Mouse (Mus musculus) kidney, postnatal 0 days (tissue): ENCODE results near the gene Il5ra. TPM values are rescaled to one million over a fixed set of nuclear protein-coding genes. Genes with fewer than 3 reads are reported as not detected.

Experiments used
- ATAC-seq: fragments of 200-750 bp; cut with Nextera tagmentation; replicated peaks from 2 replicates; pipeline ENCODE4 v1.8.0; 2017; ENCODE audit warnings: low read depth, moderate number of reproducible peaks, moderate TSS enrichment, moderate library complexity; ENCODE audit not compliant: low FRiP score
- DNase-seq: peaks from one replicate; pipeline ENCODE4 v3.0.0-alpha.2; 2016; ENCODE audit warnings: low spot score
- H3K27ac ChIP-seq: fragments of 300-500 bp; sonication (generic); 2 replicates; pipeline ENCODE4 v1.5.1; 2014; ENCODE audit warnings: mild to moderate bottlenecking
- H3K27me3 ChIP-seq: fragments of 300-500 bp; sonication (generic); 2 replicates; pipeline ENCODE4 v1.6.1; 2014; ENCODE audit warnings: low read length, mixed read lengths; ENCODE audit not compliant: insufficient read depth
- H3K36me3 ChIP-seq: fragments of 300-500 bp; sonication (generic); 2 replicates; pipeline ENCODE4 v1.6.1; 2014; ENCODE audit warnings: low read length, mixed read lengths; ENCODE audit not compliant: insufficient read depth
- H3K4me1 ChIP-seq: fragments of 300-500 bp; sonication (generic); replicated peaks from 2 replicates; pipeline ENCODE4 v1.6.1; 2014; ENCODE audit warnings: antibody characterized with exemption, low read length, mixed read lengths; ENCODE audit not compliant: insufficient read depth
- H3K4me2 ChIP-seq: fragments of 300-500 bp; sonication (generic); 2 replicates; pipeline ENCODE4 v1.6.1; 2014; ENCODE audit warnings: mild to moderate bottlenecking, low read length, moderate library complexity, mixed read lengths
- H3K4me3 ChIP-seq: fragments of 300-500 bp; sonication (generic); replicated peaks from 2 replicates; pipeline ENCODE4 v1.5.1; 2014; ENCODE audit warnings: low read depth, low read length
- H3K9ac ChIP-seq: fragments of 300-500 bp; sonication (generic); 2 replicates; pipeline ENCODE4 v1.6.1; 2014; ENCODE audit warnings: low read depth, low read length
- H3K9me3 ChIP-seq: fragments of 300-500 bp; sonication (generic); replicated peaks from 2 replicates; pipeline ENCODE4 v1.6.1; 2016; ENCODE audit warnings: low read length, inconsistent platforms, mixed read lengths
- CTCF ChIP-seq: IDR thresholded peaks from 2 replicates; pipeline ENCODE4 v1.5.1; 2016; ENCODE audit warnings: antibody characterized with exemption, low read depth, mild to moderate bottlenecking, moderate library complexity
- WGBS: fragments of 180-500 bp; shearing (Covaris S2); extraction: QIAGEN DNeasy Blood & Tissue Kit; methylation state at CpG from one replicate; pipeline ENCODE4 v1.1.7; 2014; 5-methylcytosine and 5-hydroxymethylcytosine counted together
- polyA plus RNA-seq: library from polyadenylated mRNA; unstranded; fragments of >200 nt; fragmentation: Nextera tagmentation; extraction: Ambion mirVana; gene quantifications from 2 replicates; pipeline ENCODE4 v1.2.1, GENCODE M21; 2015

Il5ra gene
- polyA plus RNA-seq, 1 experiment from 2014 or later = 0.97 TPM

GRCm38 (mm10) chr6:106760473-106761218 is 11.8 kb upstream of the Il5ra start:
- WGBS = 70% methylated on average over 2 of the region's 3 CpGs
- TF ChIP-seq CTCF = no peak
- no peaks in the 10 kb centered on the region for H3K4me1 ChIP-seq
- DNase-seq (no peak), ATAC-seq (no peak)
- H3K9ac ChIP-seq = no peak overlapping the region
- no peak overlapping the region for H3K27ac ChIP-seq
- no peaks in the 10 kb centered on the region for H3K36me3 ChIP-seq
- no peaks in the 10 kb centered on the region for H3K27me3 ChIP-seq
- H3K4me2 ChIP-seq = no peak overlapping the region
- no peaks in the 10 kb centered on the region for H3K9me3 ChIP-seq
- no peak overlapping the region for H3K4me3 ChIP-seq

- TF ChIP-seq CTCF = no peak
- no peaks in the 10 kb centered on the region for H3K4me1 ChIP-seq
- no peaks in the 10 kb centered on the region for H3K9me3 ChIP-seq
- no peak overlapping the region for H3K27ac ChIP-seq
- H3K4me3 ChIP-seq = no peak overlapping the region
- no peak overlapping the region for H3K4me2 ChIP-seq
- no peak for ATAC-seq
- H3K36me3 ChIP-seq = no peaks in the 10 kb centered on the region
- no peak for DNase-seq
- H3K9ac ChIP-seq = no peak overlapping the region
- 80% methylated on average over 3 of the region's 3 CpGs for WGBS
- no peaks in the 10 kb centered on the region for H3K27me3 ChIP-seq
These were observed 9.5 kb upstream of the Il5ra start for GRCm38 (mm10) chr6:106758299-106758698.

- Histone ChIP-seq H3K36me3 (no peaks in the 10 kb centered on the region), H3K4me1 (no peaks in the 10 kb centered on the region), H3K9me3 (no peaks in the 10 kb centered on the region), H3K4me3 (no peak overlapping the region), H3K9ac (no peak overlapping the region), H3K27me3 (no peaks in the 10 kb centered on the region), H3K27ac (no peak overlapping the region), H3K4me2 (no peak overlapping the region)
- 78% methylated on average over 7 of the region's 7 CpGs for WGBS
- TF ChIP-seq CTCF = no peak
- no peak for DNase-seq
- no peak for ATAC-seq
These were observed 1.5 kb upstream of the Il5ra start for GRCm38 (mm10) chr6:106750291-106750690.

- Histone ChIP-seq H3K4me2 (no peak overlapping the region), H3K27me3 (no peaks in the 10 kb centered on the region), H3K27ac (no peak overlapping the region), H3K36me3 (no peaks in the 10 kb centered on the region), H3K9ac (no peak overlapping the region), H3K4me1 (no peaks in the 10 kb centered on the region), H3K4me3 (no peak overlapping the region), H3K9me3 (no peaks in the 10 kb centered on the region)
- DNase-seq (no peak), ATAC-seq (no peak)
- no peak for TF ChIP-seq CTCF
- 89% methylated on average over 3 of the region's 3 CpGs for WGBS
These were observed 1.0 kb downstream of the Il5ra start for GRCm38 (mm10) chr6:106747804-106748203.

GRCm38 (mm10) chr6:106747251-106747650 is 1.6 kb downstream of the Il5ra start:
- H3K9ac ChIP-seq = no peak overlapping the region
- 92% methylated on average over 5 of the region's 5 CpGs for WGBS
- H3K4me3 ChIP-seq = no peak overlapping the region
- TF ChIP-seq CTCF = no peak
- no peaks in the 10 kb centered on the region for H3K36me3 ChIP-seq
- no peak overlapping the region for H3K4me2 ChIP-seq
- no peaks in the 10 kb centered on the region for H3K9me3 ChIP-seq
- H3K27ac ChIP-seq = no peak overlapping the region
- no peaks in the 10 kb centered on the region for H3K27me3 ChIP-seq
- no peaks in the 10 kb centered on the region for H3K4me1 ChIP-seq
- DNase-seq (no peak), ATAC-seq (no peak)

GRCm38 (mm10) chr6:106745673-106746394 is 3.0 kb downstream of the Il5ra start:
- TF ChIP-seq CTCF = no peak
- 74% methylated on average over 7 of the region's 7 CpGs for whole genome bisulfite sequencing

More at GRCm38 (mm10) chr6:106745673-106746394, 3.0 kb downstream of the Il5ra start:
- Histone ChIP-seq H3K4me3 (no peak overlapping the region), H3K27me3 (no peaks in the 10 kb centered on the region), H3K27ac (no peak overlapping the region), H3K4me1 (no peaks in the 10 kb centered on the region), H3K9ac (no peak overlapping the region), H3K9me3 (no peaks in the 10 kb centered on the region), H3K4me2 (no peak overlapping the region), H3K36me3 (no peaks in the 10 kb centered on the region)
- DNase-seq (no peak), ATAC-seq (no peak)
